Comparison of ENCODE assay signal across 12 mouse cellular contexts in the genomic region with DNA sequence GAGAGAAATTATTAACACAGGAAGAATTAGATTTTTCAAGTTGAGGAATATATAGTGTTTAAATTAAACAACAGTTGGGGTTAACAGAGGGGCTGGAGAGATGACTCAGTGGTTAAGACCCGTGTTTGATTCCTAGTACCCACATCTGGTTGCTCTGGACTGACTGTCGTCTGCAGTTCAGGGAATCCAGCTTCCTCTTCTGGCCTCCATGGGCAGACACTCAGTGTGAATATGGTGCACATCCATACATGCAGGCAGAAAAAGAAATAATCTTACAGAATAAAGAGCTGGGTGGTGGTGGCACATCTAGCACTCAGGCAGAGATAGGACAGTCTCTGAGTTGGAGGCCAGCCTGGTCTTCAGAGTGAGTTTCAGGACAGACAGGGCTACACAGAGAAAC. TPM values are rescaled to one million over a fixed set of nuclear protein-coding genes. Genes with fewer than 3 reads are reported as not detected.
DNase-seq lines count a peak whose midpoint lies in the region; ATAC-seq and TF ChIP-seq lines count a peak whose summit lies in the region.
"Had no signal": no experiment of that assay in that cellular context is flagged by ENCODE, and none has a peak within 500 bp of the region (broad histone marks: within the 10 kb centered on the region; RNA-seq: fewer than 3 reads in every experiment).

No protein-coding gene starts in this region.

- peak overlapping the region; percentile 94 for H3K4me2 ChIP-seq in liver, embryonic 12.5 days
- H3K4me2 ChIP-seq in neural tube, embryonic 13.5 days = peak overlapping the region; percentile 82
- no peak overlapping the region for H3K4me2 ChIP-seq in lung, postnatal 0 days (replicated peaks; ENCODE audit: low read depth, low read length)

- no peak for DNase-seq in heart, embryonic 10.5 days (ENCODE audit: low spot score)
- DNase-seq in heart, adult 18-20 months = no peak
- DNase-seq in spleen, postnatal 14 days (ENCODE audit: low spot score in 2 of 2) = no peak
- DNase-seq in lung, postnatal 0 days (ENCODE audit: low spot score) = no peak
- DNase-seq: cerebellum, postnatal 36 days; kidney, postnatal 25 days; left cerebral cortex, postnatal 4 days had no signal

- H3K9ac ChIP-seq in liver, embryonic 12.5 days = 0 out of 2 replicates have a peak overlapping the region, but pooled peaks have one; percentile 31
- H3K9ac ChIP-seq in neural tube, embryonic 13.5 days = peak overlapping the region; percentile 26; the same call in 1 of the 2 replicates
- H3K9ac ChIP-seq in lung, postnatal 0 days (replicated peaks; ENCODE audit: low read depth) = no peak overlapping the region

- peaks cover 49% of the 10 kb centered on the region for H3K36me3 ChIP-seq in heart, embryonic 10.5 days
- H3K36me3 ChIP-seq in megakaryocyte, embryonic 14.5 days (replicated peaks; ENCODE audit: low read length) = peaks cover 39% of the 10 kb centered on the region
- peaks cover 51% of the 10 kb centered on the region for H3K36me3 ChIP-seq in liver, embryonic 12.5 days
- H3K36me3 ChIP-seq in neural tube, embryonic 13.5 days = peaks cover 38% of the 10 kb centered on the region
- H3K36me3 ChIP-seq in lung, postnatal 0 days (ENCODE audit: insufficient read depth, low read length) = peaks cover 13% of the 10 kb centered on the region

- TF ChIP-seq CTCF in lung, postnatal 0 days (IDR thresholded peaks at IDR 0.05) = no peak

- H3K4me3 ChIP-seq in heart, embryonic 10.5 days = 0 out of 2 replicates have a peak overlapping the region, but pooled peaks have one; percentile 92
- peak overlapping the region; percentile 66 for H3K4me3 ChIP-seq in megakaryocyte, embryonic 14.5 days (replicated peaks)
- H3K4me3 ChIP-seq in liver, embryonic 12.5 days = peak overlapping the region; percentile 87; the same call in 1 of the 2 replicates
- 0 out of 2 replicates have a peak overlapping the region, but pooled peaks have one; percentile 1 for H3K4me3 ChIP-seq in neural tube, embryonic 13.5 days
- H3K4me3 ChIP-seq in lung, postnatal 0 days (ENCODE audit: low read depth, low read length) = no peak overlapping the region

- H3K27me3 ChIP-seq in heart, embryonic 10.5 days (ENCODE audit: insufficient read depth, poor library complexity, severe bottlenecking) = no peaks in the 10 kb centered on the region
- no peaks in the 10 kb centered on the region for H3K27me3 ChIP-seq in megakaryocyte, embryonic 14.5 days (replicated peaks)
- H3K27me3 ChIP-seq in liver, embryonic 12.5 days (replicated peaks) = no peaks in the 10 kb centered on the region
- no peaks in the 10 kb centered on the region for H3K27me3 ChIP-seq in neural tube, embryonic 13.5 days
- H3K27me3 ChIP-seq in lung, postnatal 0 days (replicated peaks; ENCODE audit: insufficient read depth, low read length) = no peaks in the 10 kb centered on the region
- H3K27me3 ChIP-seq: heart, embryonic 15.5 days had no signal

- WGBS in heart, embryonic 10.5 days = 81% methylated on average over 2 of the region's 2 CpGs
- WGBS in liver, embryonic 12.5 days (ENCODE audit: insufficient replicate concordance) = 46% methylated on average over 2 of the region's 2 CpGs
- WGBS in neural tube, embryonic 13.5 days = 78% methylated on average over 2 of the region's 2 CpGs
- 72% methylated on average over 2 of the region's 2 CpGs for WGBS in lung, postnatal 0 days

- ATAC-seq in megakaryocyte, adult 5-6 weeks (ENCODE audit: poor library complexity, severe bottlenecking) = no peak
- no peak for ATAC-seq in liver, embryonic 12.5 days
- no peak for ATAC-seq in neural tube, embryonic 13.5 days (ENCODE audit: low read depth)
- no peak for ATAC-seq in lung, postnatal 0 days

- no peaks in the 10 kb centered on the region for H3K9me3 ChIP-seq in heart, embryonic 10.5 days
- H3K9me3 ChIP-seq in megakaryocyte, embryonic 14.5 days = no peaks in the 10 kb centered on the region
- H3K9me3 ChIP-seq in liver, embryonic 12.5 days (replicated peaks) = no peaks in the 10 kb centered on the region
- no peaks in the 10 kb centered on the region for H3K9me3 ChIP-seq in neural tube, embryonic 13.5 days
- H3K9me3 ChIP-seq in lung, postnatal 0 days (ENCODE audit: low read length) = no peaks in the 10 kb centered on the region
- H3K9me3 ChIP-seq: heart, embryonic 15.5 days had no signal

- TF ChIP-seq EP300 in lung, postnatal 0 days (IDR thresholded peaks at IDR 0.05) = no peak

- H3K27ac ChIP-seq in heart, embryonic 10.5 days = no peak overlapping the region
- peak overlapping the region; percentile 94 for H3K27ac ChIP-seq in liver, embryonic 12.5 days
- no peak overlapping the region for H3K27ac ChIP-seq in neural tube, embryonic 13.5 days (replicated peaks)
- no peak overlapping the region for H3K27ac ChIP-seq in lung, postnatal 0 days (ENCODE audit: low read length)
- H3K27ac ChIP-seq: heart, embryonic 15.5 days had no signal

- peaks cover 20% of the 10 kb centered on the region for H3K4me1 ChIP-seq in heart, embryonic 10.5 days
- peaks cover 55% of the 10 kb centered on the region for H3K4me1 ChIP-seq in megakaryocyte, embryonic 14.5 days
- H3K4me1 ChIP-seq in liver, embryonic 12.5 days = peaks cover 40% of the 10 kb centered on the region
- peaks cover 41% of the 10 kb centered on the region for H3K4me1 ChIP-seq in neural tube, embryonic 13.5 days (replicated peaks)
- H3K4me1 ChIP-seq in lung, postnatal 0 days (ENCODE audit: insufficient read depth, low read depth, low read length) = no peaks in the 10 kb centered on the region

RNA-seq across cellular contexts. Expression of a gene that starts 2.3 kb away (rescaled TPM):
- 602 and 622 TPM in 2 replicates for polyA plus RNA-seq in heart, embryonic 10.5 days (2016; fragmentation: Nextera tagmentation; extraction: Ambion mirVana)
- 100 to 1,000 TPM; 303 to 309 TPM for total RNA-seq in heart, adult 18-20 months (2021)
- 289 and 879 TPM in 2 replicates for polyA plus RNA-seq in megakaryocyte, embryonic 14.5 days (2012; ENCODE audit: insufficient read depth, low replicate concordance)
- total RNA-seq in megakaryocyte, adult 5-6 weeks (2015) = 370 and 459 TPM in 2 replicates
- total RNA-seq in megakaryocyte, adult 5-6 weeks (2017) = 411 and 450 TPM in 2 replicates
- polyA plus RNA-seq in liver, embryonic 12.5 days (2016; fragmentation: Nextera tagmentation; extraction: Ambion mirVana) = 479 and 518 TPM in 2 replicates
- polyA plus RNA-seq in neural tube, embryonic 13.5 days (2015; fragmentation: Nextera tagmentation; extraction: Ambion mirVana) = 715 and 824 TPM in 2 replicates
- polyA plus RNA-seq in lung, postnatal 0 days (2015; fragmentation: Nextera tagmentation; extraction: Ambion mirVana) = 500 and 528 TPM in 2 replicates

RNA-seq across cellular contexts. Expression of a gene that starts 7.7 kb away (rescaled TPM):
- 11.8 and 17.9 TPM in 2 replicates for polyA plus RNA-seq in heart, embryonic 10.5 days (2016; fragmentation: Nextera tagmentation; extraction: Ambion mirVana)
- total RNA-seq in heart, adult 18-20 months (2021) = 10 to 100 TPM; 30.9 to 34.4 TPM
- 0.13 and 0.70 TPM in 2 replicates for polyA plus RNA-seq in megakaryocyte, embryonic 14.5 days (2012; ENCODE audit: insufficient read depth, low replicate concordance)
- 0.85 and 6.1 TPM in 2 replicates for total RNA-seq in megakaryocyte, adult 5-6 weeks (2015)
- total RNA-seq in megakaryocyte, adult 5-6 weeks (2017) = 5.3 and 14.8 TPM in 2 replicates
- polyA plus RNA-seq in liver, embryonic 12.5 days (2016; fragmentation: Nextera tagmentation; extraction: Ambion mirVana) = 6.7 and 7.6 TPM in 2 replicates
- polyA plus RNA-seq in neural tube, embryonic 13.5 days (2015; fragmentation: Nextera tagmentation; extraction: Ambion mirVana) = 10.9 and 13.3 TPM in 2 replicates
- 2.3 and 3.1 TPM in 2 replicates for polyA plus RNA-seq in lung, postnatal 0 days (2015; fragmentation: Nextera tagmentation; extraction: Ambion mirVana)

RNA-seq across cellular contexts. Expression of a gene that starts 33.8 kb away (rescaled TPM):
- polyA plus RNA-seq in heart, embryonic 10.5 days (2016; fragmentation: Nextera tagmentation; extraction: Ambion mirVana) = 1,153 and 1,643 TPM in 2 replicates
- total RNA-seq in heart, adult 18-20 months (2021) = 100 to 1,000 TPM; 206 to 329 TPM
- 21.7 and 34.2 TPM in 2 replicates for polyA plus RNA-seq in megakaryocyte, embryonic 14.5 days (2012; ENCODE audit: insufficient read depth, low replicate concordance)
- 52.7 and 58.3 TPM in 2 replicates for total RNA-seq in megakaryocyte, adult 5-6 weeks (2015)
- 1.8 and 6.0 TPM in 2 replicates for total RNA-seq in megakaryocyte, adult 5-6 weeks (2017)
- polyA plus RNA-seq in liver, embryonic 12.5 days (2016; fragmentation: Nextera tagmentation; extraction: Ambion mirVana) = 30.9 and 32.9 TPM in 2 replicates
- 67.2 and 71.8 TPM in 2 replicates for polyA plus RNA-seq in neural tube, embryonic 13.5 days (2015; fragmentation: Nextera tagmentation; extraction: Ambion mirVana)
- polyA plus RNA-seq in lung, postnatal 0 days (2015; fragmentation: Nextera tagmentation; extraction: Ambion mirVana) = 342 and 535 TPM in 2 replicates
